Mouse (Mus musculus): Measurements from ENCODE around the gene C5ar2. TPM values are rescaled to one million over a fixed set of nuclear protein-coding genes. Genes with fewer than 3 reads are reported as not detected.

Gene C5ar2
- total RNA-seq, 1 experiment = 0.13 TPM

DNA sequence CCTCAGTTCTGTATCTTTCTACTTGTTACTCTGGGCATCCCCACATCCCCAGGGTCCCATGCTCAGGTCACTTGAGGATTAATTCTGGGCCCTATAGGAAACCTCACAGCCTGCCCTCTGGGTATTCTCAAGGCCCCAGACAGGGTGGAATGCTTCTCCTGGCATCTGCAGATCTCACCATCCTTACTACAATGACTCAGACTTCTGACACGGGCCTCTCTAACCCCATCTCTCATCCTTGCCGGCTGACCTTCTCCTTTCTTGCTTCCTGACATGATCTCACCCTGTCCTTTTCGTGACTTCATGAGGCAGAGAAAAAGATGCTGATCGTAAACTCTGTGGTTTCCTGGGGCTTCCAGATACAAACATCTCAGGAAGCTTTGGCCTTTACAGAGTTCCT lies 10.2 kb upstream of the C5ar2 start:
- TF ChIP-seq MAFK (IDR thresholded peaks at IDR 0.05; ENCODE audit: insufficient read depth, low read depth, low read length) = no peak
- no peak for TF ChIP-seq ZC3H11A (IDR thresholded peaks at IDR 0.05; ENCODE audit: borderline replicate concordance, low read depth, low read length)
- no peak for TF ChIP-seq CHD2 (IDR thresholded peaks at IDR 0.05; ENCODE audit: low read depth, low read length)
- no peak for TF ChIP-seq HCFC1 (IDR thresholded peaks at IDR 0.05; ENCODE audit: borderline replicate concordance, insufficient read depth, low read length)
- TF ChIP-seq ZNF384 (IDR thresholded peaks at IDR 0.05; ENCODE audit: low read depth, low read length) = no peak
- DNase-seq (ENCODE audit: low read depth, low spot score) = no peak
- no peak overlapping the region for H3K27ac ChIP-seq (ENCODE audit: insufficient read depth, low read depth, low read length, poor library complexity, severe bottlenecking)
- in situ Hi-C loops (cut with MboI; ENCODE audit: low sequenced_read_pairs in 2 of 2, unreplicated experiment in 2 of 2) = loop anchor here in 1 of 2 experiments (25.0 kb wide), 1 partner anchor 292 kb away; the partner anchor contains the start of gene Ehd2
- H3K9me3 ChIP-seq (ENCODE audit: control insufficient read depth, insufficient read depth, low read depth, low read length) = no peaks in the 10 kb centered on the region
- H3K4me1 ChIP-seq (ENCODE audit: control insufficient read depth in 2 of 2, insufficient read depth in 2 of 2, low read length in 2 of 2, poor library complexity in 1 of 2) = no peaks in the 10 kb centered on the region
- no peaks in the 10 kb centered on the region for H3K36me3 ChIP-seq (ENCODE audit: control insufficient read depth, insufficient read depth, low read length, poor library complexity, severe bottlenecking)
- H3K4me3 ChIP-seq (ENCODE audit: insufficient read depth in 1 of 2, low read depth in 1 of 2, low read length in 2 of 2, poor library complexity in 1 of 2, severe bottlenecking in 1 of 2) = no peak overlapping the region
- no peak overlapping the region for H3K9ac ChIP-seq (ENCODE audit: insufficient read depth, low read depth, low read length, poor library complexity, severe bottlenecking)

GRCm38 (mm10) chr7:16250687-16251086 lies 6.7 kb upstream of the C5ar2 start:
- Histone ChIP-seq H3K36me3 (ENCODE audit: control insufficient read depth, insufficient read depth, low read length, poor library complexity, severe bottlenecking) (no peaks in the 10 kb centered on the region), H3K9me3 (ENCODE audit: control insufficient read depth, insufficient read depth, low read depth, low read length) (no peaks in the 10 kb centered on the region), H3K4me1 (ENCODE audit: control insufficient read depth in 2 of 2, insufficient read depth in 2 of 2, low read length in 2 of 2, poor library complexity in 1 of 2) (no peaks in the 10 kb centered on the region), H3K4me3 (ENCODE audit: insufficient read depth in 1 of 2, low read depth in 1 of 2, low read length in 2 of 2, poor library complexity in 1 of 2, severe bottlenecking in 1 of 2) (no peak overlapping the region), H3K27ac (ENCODE audit: insufficient read depth, low read depth, low read length, poor library complexity, severe bottlenecking) (no peak overlapping the region), H3K9ac (ENCODE audit: insufficient read depth, low read depth, low read length, poor library complexity, severe bottlenecking) (no peak overlapping the region)
- TF ChIP-seq ZC3H11A (IDR thresholded peaks at IDR 0.05; ENCODE audit: borderline replicate concordance, low read depth, low read length) (no peak), HCFC1 (IDR thresholded peaks at IDR 0.05; ENCODE audit: borderline replicate concordance, insufficient read depth, low read length) (no peak), MAFK (IDR thresholded peaks at IDR 0.05; ENCODE audit: insufficient read depth, low read depth, low read length) (no peak), CHD2 (IDR thresholded peaks at IDR 0.05; ENCODE audit: low read depth, low read length) (no peak), ZNF384 (IDR thresholded peaks at IDR 0.05; ENCODE audit: low read depth, low read length) (no peak)
- DNase-seq (ENCODE audit: low read depth, low spot score) = no peak
- in situ Hi-C loops (cut with MboI; ENCODE audit: low sequenced_read_pairs in 2 of 2, unreplicated experiment in 2 of 2) = loop anchor here in 1 of 2 experiments (25.0 kb wide), 1 partner anchor 288 kb away; the partner anchor contains the start of gene Ehd2

DNA sequence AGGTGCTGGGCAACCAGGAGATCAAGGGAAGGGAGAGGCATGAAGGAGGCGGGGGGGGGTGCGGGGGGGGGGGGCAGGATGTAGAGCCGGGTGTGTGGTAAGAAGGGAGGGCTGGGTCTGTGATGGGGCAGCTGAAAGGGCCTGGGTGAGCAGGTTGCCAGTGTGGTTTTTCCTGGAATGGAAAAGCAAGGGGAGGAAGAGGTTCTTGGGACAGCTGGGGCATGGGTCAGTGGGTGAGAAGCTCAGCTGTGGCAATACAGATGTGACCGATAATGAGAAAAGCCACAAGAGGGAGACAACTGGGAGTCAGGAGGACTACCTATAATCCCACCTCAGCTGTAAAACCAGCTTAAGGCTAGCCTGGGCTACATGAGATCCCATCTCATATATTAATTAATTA lies 2.0 kb upstream of the C5ar2 start:
- no peak overlapping the region for H3K27ac ChIP-seq (ENCODE audit: insufficient read depth, low read depth, low read length, poor library complexity, severe bottlenecking)
- H3K36me3 ChIP-seq (ENCODE audit: control insufficient read depth, insufficient read depth, low read length, poor library complexity, severe bottlenecking) = no peaks in the 10 kb centered on the region
- no peak for TF ChIP-seq ZC3H11A (IDR thresholded peaks at IDR 0.05; ENCODE audit: borderline replicate concordance, low read depth, low read length)
- no peak for TF ChIP-seq HCFC1 (IDR thresholded peaks at IDR 0.05; ENCODE audit: borderline replicate concordance, insufficient read depth, low read length)
- no peak for TF ChIP-seq ZNF384 (IDR thresholded peaks at IDR 0.05; ENCODE audit: low read depth, low read length)
- TF ChIP-seq CHD2 (IDR thresholded peaks at IDR 0.05; ENCODE audit: low read depth, low read length) = no peak
- no peaks in the 10 kb centered on the region for H3K9me3 ChIP-seq (ENCODE audit: control insufficient read depth, insufficient read depth, low read depth, low read length)
- H3K9ac ChIP-seq (ENCODE audit: insufficient read depth, low read depth, low read length, poor library complexity, severe bottlenecking) = no peak overlapping the region
- in situ Hi-C loops (cut with MboI; ENCODE audit: low sequenced_read_pairs in 2 of 2, unreplicated experiment in 2 of 2) = no loop called here
- H3K4me3 ChIP-seq (ENCODE audit: insufficient read depth in 1 of 2, low read depth in 1 of 2, low read length in 2 of 2, poor library complexity in 1 of 2, severe bottlenecking in 1 of 2) = no peak overlapping the region
- 0 out of 4 replicates have a peak, but pooled peaks cover 0 to 1% of the 10 kb centered on the region in 2 experiments for H3K4me1 ChIP-seq (ENCODE audit: control insufficient read depth in 2 of 2, insufficient read depth in 2 of 2, low read length in 2 of 2, poor library complexity in 1 of 2)
- DNase-seq (ENCODE audit: low read depth, low spot score) = no peak

- no peak overlapping the region for H3K27ac ChIP-seq (ENCODE audit: insufficient read depth, low read depth, low read length, poor library complexity, severe bottlenecking)
- H3K9ac ChIP-seq (ENCODE audit: insufficient read depth, low read depth, low read length, poor library complexity, severe bottlenecking) = no peak overlapping the region
- no peak overlapping the region for H3K4me3 ChIP-seq (ENCODE audit: insufficient read depth in 1 of 2, low read depth in 1 of 2, low read length in 2 of 2, poor library complexity in 1 of 2, severe bottlenecking in 1 of 2)
- TF ChIP-seq ZNF384 (IDR thresholded peaks at IDR 0.05; ENCODE audit: low read depth, low read length) = no peak
- TF ChIP-seq MAFK (IDR thresholded peaks at IDR 0.05; ENCODE audit: insufficient read depth, low read depth, low read length) = no peak
- TF ChIP-seq HCFC1 (IDR thresholded peaks at IDR 0.05; ENCODE audit: borderline replicate concordance, insufficient read depth, low read length) = no peak
- TF ChIP-seq CHD2 (IDR thresholded peaks at IDR 0.05; ENCODE audit: low read depth, low read length) = no peak
- TF ChIP-seq ZC3H11A (IDR thresholded peaks at IDR 0.05; ENCODE audit: borderline replicate concordance, low read depth, low read length) = no peak
- in situ Hi-C loops (cut with MboI; ENCODE audit: low sequenced_read_pairs in 2 of 2, unreplicated experiment in 2 of 2) = no loop called here
- no peak for DNase-seq (ENCODE audit: low read depth, low spot score)
- H3K36me3 ChIP-seq (ENCODE audit: control insufficient read depth, insufficient read depth, low read length, poor library complexity, severe bottlenecking) = no peaks in the 10 kb centered on the region
- peaks cover 1 to 2% of the 10 kb centered on the region in 2 experiments; a peak in 1 of 4 replicates for H3K4me1 ChIP-seq (ENCODE audit: control insufficient read depth in 2 of 2, insufficient read depth in 2 of 2, low read length in 2 of 2, poor library complexity in 1 of 2)
- no peaks in the 10 kb centered on the region for H3K9me3 ChIP-seq (ENCODE audit: control insufficient read depth, insufficient read depth, low read depth, low read length)
These were observed 1.8 kb downstream of the C5ar2 start for GRCm38 (mm10) chr7:16242198-16242597.

DNA sequence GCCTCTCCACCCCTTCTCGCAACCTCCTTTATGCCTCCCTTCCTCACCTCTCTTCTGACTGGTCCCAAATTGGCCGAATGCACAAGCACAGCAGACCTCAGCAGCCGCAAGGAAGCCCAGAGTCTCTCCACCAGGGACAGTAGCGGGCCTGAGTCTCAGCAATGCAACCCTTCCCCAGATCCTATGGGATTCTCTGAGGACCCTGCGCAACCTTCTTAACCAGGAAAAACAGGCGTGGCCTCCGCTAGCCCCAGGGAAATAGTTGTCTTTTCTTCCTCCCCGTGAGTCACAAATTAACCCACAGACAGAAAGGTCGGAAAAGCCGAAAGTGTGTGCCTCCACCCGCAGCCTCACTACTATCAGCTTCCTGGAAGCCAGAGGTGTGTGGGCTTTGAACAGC lies 2.2 kb downstream of the C5ar2 start:
- peak; percentile 47 for DNase-seq (ENCODE audit: low read depth, low spot score)
- Histone ChIP-seq H3K4me1 (ENCODE audit: control insufficient read depth in 2 of 2, insufficient read depth in 2 of 2, low read length in 2 of 2, poor library complexity in 1 of 2) (peaks cover 1 to 2% of the 10 kb centered on the region in 2 experiments; a peak in 1 of 4 replicates), H3K9me3 (ENCODE audit: control insufficient read depth, insufficient read depth, low read depth, low read length) (no peaks in the 10 kb centered on the region), H3K36me3 (ENCODE audit: control insufficient read depth, insufficient read depth, low read length, poor library complexity, severe bottlenecking) (no peaks in the 10 kb centered on the region), H3K27ac (ENCODE audit: insufficient read depth, low read depth, low read length, poor library complexity, severe bottlenecking) (no peak overlapping the region), H3K4me3 (ENCODE audit: insufficient read depth in 1 of 2, low read depth in 1 of 2, low read length in 2 of 2, poor library complexity in 1 of 2, severe bottlenecking in 1 of 2) (no peak overlapping the region), H3K9ac (ENCODE audit: insufficient read depth, low read depth, low read length, poor library complexity, severe bottlenecking) (no peak overlapping the region)
- in situ Hi-C loops (cut with MboI; ENCODE audit: low sequenced_read_pairs in 2 of 2, unreplicated experiment in 2 of 2) = no loop called here
- TF ChIP-seq ZC3H11A (IDR thresholded peaks at IDR 0.05; ENCODE audit: borderline replicate concordance, low read depth, low read length) = no peak
- TF ChIP-seq HCFC1 (IDR thresholded peaks at IDR 0.05; ENCODE audit: borderline replicate concordance, insufficient read depth, low read length) = no peak
- TF ChIP-seq ZNF384 (IDR thresholded peaks at IDR 0.05; ENCODE audit: low read depth, low read length) = no peak
- no peak for TF ChIP-seq MAFK (IDR thresholded peaks at IDR 0.05; ENCODE audit: insufficient read depth, low read depth, low read length)
- no peak for TF ChIP-seq CHD2 (IDR thresholded peaks at IDR 0.05; ENCODE audit: low read depth, low read length)
